Mouse (Mus musculus) frontal cortex, postnatal 14 days (tissue): ENCODE data around the gene Tnfrsf14.
A peak's percentile ranks its signal among the peaks of the same experiment; 100 is the strongest.

Experiments
- DNase-seq, 2 experiments: peaks; one replicate each; pipeline ENCODE4 v3.0.0; 2022; ENCODE audit warnings: low spot score in 2 of 2

Tnfrsf14 gene

DNA sequence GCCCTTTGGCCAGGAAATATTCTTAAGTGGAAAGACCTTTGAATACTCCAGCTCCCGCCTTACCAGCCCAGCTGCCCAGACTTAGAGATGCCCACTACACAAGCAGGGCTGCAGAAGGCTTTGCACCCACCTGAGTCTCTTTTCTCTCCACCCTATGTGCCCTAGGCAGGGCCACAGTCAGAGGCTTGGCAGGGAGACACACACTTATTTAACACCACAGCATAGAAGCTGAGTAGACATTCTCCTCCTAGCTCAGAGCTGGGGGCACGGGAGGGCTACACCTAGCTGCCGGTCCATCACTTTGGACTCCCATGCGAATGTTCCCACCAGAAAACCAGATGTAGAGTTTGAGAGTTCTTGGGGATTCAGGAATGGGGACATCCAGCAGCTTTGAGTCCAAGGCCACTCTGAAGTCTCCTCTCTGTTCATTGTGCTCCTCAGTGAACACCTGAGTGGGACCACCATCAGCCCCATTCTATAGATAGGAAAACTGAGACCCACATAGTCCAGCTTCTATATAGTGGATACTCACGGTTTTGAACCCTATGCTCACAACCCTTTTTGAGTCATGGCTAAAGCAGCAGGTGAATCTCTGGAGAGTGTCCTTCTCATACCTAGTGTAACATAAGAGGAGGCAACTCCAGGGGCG lies 20.7 kb upstream of the Tnfrsf14 start:
- no peak for DNase-seq

GRCm38 (mm10) chr4:154948066-154948939 lies 19.9 kb upstream of the Tnfrsf14 start:
- DNase-seq = no peak

DNA sequence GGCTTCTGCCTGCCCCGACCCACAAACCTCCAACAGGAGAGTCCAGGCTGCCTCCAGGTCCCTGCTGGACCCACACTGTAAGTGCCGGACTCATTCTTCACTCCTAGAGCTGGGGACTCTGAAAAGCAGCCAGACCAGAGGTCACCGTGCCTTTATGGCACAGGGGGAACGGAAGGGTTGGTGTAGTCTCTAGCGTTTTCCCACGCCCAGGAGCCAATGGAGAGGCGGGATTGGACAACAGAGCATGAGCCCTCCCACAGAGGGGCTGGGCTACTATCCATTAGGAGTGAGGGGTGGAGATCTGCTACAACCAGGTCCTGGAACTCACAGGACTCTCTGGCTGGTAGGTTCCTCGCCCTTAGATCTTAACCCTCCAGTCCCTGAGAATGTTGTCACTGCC lies 18.0 kb upstream of the Tnfrsf14 start:
- DNase-seq = no peak

DNA sequence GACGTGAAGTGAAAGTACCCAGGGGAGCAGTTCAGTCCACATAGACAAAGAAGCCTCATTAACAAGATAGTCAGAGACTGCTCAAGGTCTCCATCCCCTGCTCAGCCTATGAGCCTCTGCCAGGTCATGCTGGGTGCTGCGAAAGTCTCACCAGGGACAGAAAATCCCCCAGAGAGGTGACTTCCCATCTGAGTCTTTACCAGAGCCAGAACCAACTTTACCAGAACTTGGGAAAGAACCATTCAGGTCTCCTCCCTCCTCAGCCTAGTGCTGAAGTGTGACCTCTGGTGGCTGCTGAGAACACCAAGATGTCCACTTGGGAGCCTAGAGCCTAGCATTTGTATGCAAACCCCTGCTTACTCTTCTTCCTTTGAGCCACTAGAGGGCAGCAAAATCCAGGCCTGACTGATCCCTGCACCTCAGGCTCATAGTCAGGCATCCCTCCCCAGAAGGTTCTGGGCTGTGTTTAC lies 15.8 kb upstream of the Tnfrsf14 start:
- peak; percentile 62 to 67 for DNase-seq

DNA sequence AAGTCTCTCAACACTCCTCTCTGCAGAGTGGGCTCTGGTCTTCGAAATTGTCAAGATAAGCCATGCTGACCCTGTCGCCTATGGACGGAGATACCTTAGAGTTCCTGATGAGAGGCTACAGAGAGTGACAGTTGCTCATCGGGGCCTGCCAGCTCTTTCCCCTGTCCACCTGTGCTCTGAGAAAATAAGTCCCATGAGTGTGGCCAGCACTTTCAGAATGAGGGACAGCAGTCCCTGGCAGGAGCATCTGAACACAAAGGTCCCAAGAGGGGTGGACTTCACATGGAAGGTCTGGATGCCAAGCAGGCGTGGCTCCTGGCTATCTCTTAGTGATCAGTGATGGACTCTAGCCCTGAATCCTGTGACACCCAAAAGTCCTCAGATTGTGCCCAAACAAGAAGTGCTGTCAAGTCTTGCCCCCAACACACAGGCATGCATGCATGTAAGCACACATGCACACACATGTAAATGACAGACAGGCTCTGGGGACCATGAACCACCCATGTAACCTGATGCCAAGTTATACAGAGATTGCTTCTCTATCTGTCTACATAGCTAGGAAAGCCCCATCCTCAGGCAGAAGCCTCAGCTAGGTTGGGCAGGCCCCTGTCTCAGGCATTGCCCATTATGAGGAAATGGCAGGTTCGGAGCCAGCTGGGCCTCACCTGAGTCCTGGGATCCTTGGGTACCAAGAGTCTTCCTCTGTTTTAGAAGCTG lies 15.1 kb upstream of the Tnfrsf14 start:
- no peak for DNase-seq

DNA sequence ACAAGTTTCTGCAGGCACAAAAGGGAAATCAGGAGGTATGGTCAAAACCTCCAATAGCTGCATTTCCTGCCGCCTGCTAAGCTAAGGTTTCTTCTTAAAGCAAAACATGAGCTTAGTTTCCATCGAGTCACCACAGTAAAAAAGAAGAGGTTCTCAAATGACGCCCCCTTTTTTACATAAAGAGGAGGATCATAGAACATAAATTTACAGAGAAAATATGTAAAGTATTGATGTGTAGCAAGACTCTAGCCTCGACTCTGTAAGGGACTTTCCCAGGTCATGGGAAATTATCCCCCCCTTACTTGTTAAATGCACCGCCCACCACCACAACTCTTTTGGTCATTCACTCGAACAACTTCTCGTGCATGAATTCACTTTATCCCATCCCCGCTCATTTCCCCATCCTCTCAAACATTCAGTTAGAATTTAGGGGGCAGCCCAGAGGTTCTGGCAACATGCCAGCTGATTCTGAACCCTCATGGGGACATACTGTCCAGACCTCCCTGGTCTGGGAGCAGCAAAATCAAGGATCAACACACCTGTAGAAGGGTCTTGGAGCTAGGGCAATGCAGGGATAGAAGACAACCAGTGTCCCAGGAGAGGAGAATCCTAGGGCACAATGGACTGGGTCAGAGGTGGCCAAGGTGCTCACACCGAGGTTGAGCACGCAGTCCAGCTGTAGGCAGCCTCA lies 14.4 kb upstream of the Tnfrsf14 start:
- no peak for DNase-seq

GRCm38 (mm10) chr4:154941831-154942230 lies 13.5 kb upstream of the Tnfrsf14 start:
- no peak for DNase-seq

DNA sequence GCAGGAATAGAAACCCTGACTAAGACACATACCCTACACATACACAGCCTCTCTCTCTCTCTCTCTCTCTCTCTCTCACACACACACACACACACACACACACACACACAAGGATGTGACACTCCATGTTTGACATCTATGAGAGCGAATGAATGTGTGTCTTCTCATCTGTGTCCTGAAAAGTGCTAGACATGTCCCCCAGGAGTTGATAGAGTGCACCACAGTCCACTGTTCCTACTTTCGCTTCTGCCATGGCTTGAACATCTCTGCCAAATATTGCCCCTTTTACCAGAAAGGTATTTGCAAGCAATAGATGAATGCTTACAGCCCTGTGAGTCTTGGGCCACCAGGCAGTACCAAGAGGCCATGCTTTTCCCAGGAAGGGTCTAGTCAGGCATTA lies 11.8 kb upstream of the Tnfrsf14 start:
- no peak for DNase-seq

- DNase-seq = no peak
Measured at GRCm38 (mm10) chr4:154937746-154938145, 9.4 kb upstream of the Tnfrsf14 start.

GRCm38 (mm10) chr4:154936542-154937255 lies 8.3 kb upstream of the Tnfrsf14 start:
- no peak for DNase-seq

DNA sequence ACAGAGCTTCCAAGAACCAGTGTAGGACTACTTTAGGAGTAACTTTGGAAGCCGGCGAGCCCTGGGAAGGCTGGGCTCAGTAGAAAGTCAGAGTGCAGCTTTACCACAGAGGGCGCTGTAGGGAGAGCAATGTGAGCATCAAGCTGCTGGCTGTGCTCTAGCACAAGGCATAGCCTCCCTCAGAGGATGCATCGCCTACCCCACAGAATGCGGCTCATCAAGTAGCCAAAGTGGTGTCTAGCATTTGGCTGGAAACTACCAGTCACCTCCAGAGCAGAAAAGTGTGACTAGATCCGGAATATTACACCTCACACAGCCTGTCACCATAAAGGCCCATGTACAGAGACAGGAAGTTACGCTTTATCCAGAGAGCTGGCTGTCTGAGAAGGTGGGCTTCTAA lies 7.4 kb upstream of the Tnfrsf14 start:
- no peak for DNase-seq

GRCm38 (mm10) chr4:154934800-154935199 lies 6.4 kb upstream of the Tnfrsf14 start:
- DNase-seq = no peak

- no peak for DNase-seq
Measured at GRCm38 (mm10) chr4:154933306-154933907, 5.0 kb upstream of the Tnfrsf14 start.

- no peak for DNase-seq
Measured at GRCm38 (mm10) chr4:154929088-154929660, 811 bp upstream of the Tnfrsf14 start.

DNA sequence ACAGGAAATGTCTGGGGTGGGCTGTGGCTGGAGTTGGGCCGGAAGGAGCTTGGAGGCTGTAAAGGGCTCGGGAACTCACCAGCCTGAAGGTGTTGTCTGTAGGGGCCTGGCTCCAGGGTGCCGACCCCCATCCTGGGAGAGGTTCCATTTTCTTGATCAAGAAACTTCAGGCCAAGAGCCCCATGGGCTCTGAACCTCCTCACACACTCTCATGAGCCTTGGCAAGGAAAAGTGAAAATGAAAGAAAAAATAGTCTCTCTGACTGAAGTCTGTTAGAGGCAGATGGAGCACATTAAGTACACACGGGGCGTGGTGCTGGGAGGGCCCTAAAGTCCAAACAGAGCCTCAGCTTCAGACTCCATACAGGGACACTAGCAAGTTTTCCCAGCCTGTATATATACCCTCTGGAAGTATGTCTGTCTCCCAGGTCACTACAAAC lies 445 bp downstream of the Tnfrsf14 start:
- no peak for DNase-seq

GRCm38 (mm10) chr4:154926969-154927898 lies 1.1 kb downstream of the Tnfrsf14 start:
- no peak for DNase-seq

- no peak for DNase-seq
Measured at GRCm38 (mm10) chr4:154925413-154925812, 3.0 kb downstream of the Tnfrsf14 start.

- no peak for DNase-seq
Measured at GRCm38 (mm10) chr4:154922931-154923330, 5.4 kb downstream of the Tnfrsf14 start.

GRCm38 (mm10) chr4:154922291-154922690 lies 6.1 kb downstream of the Tnfrsf14 start:
- no peak for DNase-seq
